Mouse (Mus musculus) mature B cell (primary cell): ENCODE measurements around the gene E2f6.

Experiments used
- in situ Hi-C: fragments of 300-500 bp; cut with MboI; formaldehyde crosslinking; loops from 2 replicates; pipeline ENCODE4 v1.14.3; 2019

Gene E2f6

DNA sequence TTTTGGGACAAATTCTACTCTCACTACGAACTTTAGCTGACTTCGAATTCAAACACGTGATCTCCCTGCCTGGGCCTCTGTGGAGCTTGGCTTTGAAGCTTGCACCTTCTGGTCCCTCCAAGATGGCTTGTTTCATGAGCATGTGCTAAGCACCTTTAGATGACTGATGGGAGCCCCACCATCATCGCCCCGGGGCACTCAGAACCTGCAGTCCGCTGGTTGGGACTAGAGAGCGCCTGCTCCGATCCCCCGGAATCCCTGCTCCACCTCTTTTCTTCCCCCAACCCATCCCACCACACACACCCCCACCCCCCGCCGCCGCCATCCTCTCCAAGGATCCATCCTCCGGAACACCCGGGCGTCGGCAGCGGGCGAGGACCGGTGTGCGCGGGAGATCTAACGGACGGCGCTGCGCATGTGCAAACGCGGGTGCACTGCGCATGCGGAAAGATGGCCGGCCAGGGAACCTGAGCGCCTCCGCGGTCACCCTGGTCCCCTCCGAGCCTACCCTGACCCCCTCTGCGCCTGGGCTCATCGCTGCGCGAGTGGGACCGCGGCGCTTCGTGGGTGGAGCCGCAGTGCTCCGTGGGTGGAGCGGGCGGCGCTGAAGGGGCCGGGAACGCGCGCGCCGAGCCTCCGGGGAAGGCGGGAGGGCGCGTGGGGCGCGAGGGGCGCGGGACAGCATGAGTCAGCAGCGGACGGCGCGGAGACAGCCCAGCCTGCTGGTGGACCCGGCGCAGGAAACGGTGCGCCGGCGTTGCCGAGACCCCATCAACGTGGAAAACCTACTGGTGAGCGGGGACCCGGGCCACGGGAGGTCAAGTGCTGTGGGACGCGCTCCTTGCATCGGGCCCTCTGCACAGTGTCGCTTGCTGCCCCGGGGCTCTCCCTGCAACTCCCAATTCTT is at the start of gene E2f6:
E2f6 (plus strand) TSS at position 439 of the 907 bp plus-strand sequence.
- in situ Hi-C loops, result no loop called here

DNA sequence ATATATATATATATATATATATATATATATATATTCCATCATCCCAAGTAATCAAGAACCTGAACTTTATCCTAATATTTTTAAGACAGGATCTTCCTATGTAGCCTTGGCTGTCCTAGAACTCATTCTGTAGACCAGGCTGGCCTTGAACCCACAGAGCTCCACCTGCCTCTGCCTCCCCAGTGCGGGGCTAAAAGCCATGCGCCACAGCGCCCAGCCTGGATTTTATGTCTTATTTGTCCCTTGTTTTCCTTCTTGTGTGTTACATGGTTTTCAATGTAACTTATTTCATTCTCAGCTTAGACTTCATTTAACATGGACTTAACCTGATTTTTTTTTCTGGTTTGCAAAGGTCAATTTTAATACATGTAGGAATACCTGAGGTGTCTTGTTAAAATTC is 49.3 kb upstream of the E2f6 start:
- in situ Hi-C loops, result no loop called here

DNA sequence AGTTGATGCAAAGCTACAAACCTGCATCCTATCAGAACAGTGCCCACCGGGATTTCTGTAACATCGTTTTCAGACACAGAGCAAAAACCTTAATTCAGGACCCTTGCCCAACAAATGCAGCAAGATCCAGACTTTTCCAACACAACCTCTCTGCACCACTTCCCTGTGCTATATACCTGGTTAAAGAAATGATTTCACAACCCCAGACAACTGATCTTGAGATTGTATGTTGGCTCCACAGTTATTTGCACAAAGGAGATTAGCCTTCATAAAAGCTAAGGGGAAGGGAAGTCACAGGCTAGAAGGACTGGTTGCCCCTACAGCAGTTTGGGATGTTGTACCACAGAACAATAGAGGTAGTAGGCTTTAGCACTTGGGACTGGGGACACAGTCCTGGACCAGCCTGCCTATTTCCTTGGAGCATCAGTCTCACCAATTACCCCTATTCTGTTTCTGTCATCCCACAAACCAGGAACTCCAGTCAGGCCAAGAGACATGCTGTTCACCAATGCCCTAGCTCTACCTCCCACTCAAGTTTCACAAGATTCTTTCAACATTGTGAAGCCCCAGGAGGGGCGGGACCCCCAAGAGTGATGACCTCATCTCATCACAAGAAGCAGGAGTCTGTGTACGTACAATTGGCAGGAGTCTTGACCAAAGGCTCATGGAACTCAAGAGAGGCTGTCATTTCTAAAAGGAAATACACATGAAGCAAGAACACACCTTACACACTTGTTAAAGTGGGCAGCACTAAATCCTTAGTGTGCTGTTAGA is 46.9 kb upstream of the E2f6 start:
- in situ Hi-C loops, result no loop called here

DNA sequence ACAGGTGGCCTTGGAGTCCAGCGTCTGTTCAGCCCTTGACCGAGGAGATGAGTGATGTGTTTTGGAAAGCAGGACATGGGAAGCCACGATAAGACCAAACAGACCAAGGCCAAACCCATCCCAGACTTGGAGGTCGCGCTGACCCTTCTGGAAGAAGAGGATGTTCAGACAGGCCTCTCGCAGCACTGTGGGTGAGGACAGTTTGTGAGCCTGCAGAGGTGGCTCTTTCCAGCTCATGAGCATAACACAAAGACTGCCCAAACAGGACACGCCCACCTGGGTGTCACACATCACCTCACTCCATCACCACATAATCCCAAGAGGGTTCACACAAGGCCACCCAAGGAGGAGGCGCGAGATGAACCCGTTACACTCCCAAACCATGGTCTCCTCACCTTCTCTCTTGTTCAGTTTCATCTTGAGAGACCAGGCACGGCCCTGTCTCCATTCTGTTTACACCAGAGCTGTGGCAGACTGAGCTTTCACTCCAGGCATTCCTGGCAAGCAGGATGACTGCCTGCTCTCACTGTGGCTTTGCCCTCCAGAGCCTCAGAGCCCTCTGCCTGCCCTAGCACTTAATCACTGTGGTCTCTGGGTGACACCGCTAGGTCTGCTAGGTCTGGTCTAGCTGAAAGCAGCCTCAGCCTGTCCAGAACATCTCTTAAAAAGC is 45.9 kb upstream of the E2f6 start:
- in situ Hi-C loops, result no loop called here

DNA sequence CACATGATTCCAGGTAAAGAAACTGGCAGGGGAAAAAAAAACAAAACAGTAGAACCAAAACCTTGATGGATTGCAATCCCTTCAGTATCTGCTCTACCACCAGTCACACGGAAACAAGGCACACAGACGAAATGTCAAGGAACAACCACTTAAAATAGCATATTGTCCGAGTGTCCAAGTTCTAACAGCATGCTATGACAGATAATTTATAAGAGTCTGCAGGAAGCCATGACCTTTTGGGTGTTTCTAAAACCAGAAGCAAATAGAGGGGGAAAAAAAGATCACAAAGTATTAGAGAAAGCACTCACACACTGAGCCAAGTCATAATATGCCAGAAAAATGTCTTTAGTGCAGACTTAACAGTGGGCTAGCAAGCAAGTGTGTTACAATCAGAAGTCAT is 42.5 kb upstream of the E2f6 start:
- in situ Hi-C loops, result no loop called here

DNA sequence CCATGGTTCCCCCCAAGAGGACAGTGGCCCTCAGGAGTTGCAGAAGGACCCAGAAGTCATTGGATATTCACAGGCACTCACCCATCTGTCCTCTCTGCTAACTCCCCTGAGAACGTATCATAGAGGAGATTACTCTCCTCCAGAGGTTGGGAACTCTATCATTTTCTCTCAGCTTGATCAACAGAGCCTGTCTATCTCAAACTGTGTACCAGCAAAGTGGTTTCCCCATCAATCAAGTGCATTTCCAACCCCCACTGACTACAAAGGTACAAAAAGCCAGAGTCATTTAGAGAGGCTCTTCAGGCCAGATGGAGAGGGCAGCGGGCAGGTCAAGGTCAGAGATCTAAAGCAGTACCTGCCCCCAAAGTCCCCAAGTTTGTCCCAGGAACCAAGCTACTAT is 42.1 kb upstream of the E2f6 start:
- in situ Hi-C loops, result no loop called here

DNA sequence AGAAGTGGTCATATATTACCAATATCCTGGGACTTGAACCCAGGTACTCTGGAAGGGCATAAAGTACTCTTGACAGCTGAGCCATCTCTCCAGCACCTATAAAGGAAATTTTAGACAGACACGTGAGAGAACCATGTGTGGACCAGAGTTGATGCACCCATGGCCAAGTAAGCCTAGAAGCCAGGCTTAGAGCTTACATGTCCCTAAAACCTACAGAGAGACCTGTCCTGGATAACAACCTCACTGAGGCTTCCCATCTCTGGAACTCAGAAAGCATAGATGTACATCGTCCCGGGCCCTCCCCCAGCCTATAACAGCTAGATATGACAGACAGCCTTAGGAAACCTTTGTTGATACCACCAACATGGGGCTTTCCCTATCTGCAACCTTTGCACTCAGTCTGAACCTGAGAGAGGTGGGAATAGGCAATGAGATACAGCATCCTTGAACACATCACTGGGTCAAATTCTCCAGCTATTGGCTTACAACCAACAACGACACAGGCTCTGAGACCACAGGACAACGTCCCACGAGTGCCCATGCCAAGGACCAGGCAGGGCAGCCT is 41.1 kb upstream of the E2f6 start:
- in situ Hi-C loops, result no loop called here

DNA sequence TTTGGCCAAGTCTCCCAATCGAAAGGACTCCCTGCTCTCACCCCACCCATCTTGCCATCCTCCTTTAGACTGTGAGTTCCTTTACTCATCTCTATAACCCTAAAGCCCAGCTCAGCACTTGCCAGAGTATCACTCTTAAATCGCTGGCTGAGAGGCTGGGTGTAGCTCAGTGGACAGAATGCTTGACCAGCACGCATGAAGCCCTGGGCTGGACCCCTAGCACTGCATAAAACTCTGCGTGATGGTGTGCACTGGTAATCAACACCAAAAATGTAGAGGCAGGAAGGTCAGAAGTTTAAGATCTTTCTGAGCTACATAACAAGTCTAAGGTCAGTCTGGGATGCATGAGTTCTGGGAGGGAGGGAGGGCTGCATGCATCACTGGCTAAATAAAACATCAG is 36.2 kb upstream of the E2f6 start:
- in situ Hi-C loops, result no loop called here

DNA sequence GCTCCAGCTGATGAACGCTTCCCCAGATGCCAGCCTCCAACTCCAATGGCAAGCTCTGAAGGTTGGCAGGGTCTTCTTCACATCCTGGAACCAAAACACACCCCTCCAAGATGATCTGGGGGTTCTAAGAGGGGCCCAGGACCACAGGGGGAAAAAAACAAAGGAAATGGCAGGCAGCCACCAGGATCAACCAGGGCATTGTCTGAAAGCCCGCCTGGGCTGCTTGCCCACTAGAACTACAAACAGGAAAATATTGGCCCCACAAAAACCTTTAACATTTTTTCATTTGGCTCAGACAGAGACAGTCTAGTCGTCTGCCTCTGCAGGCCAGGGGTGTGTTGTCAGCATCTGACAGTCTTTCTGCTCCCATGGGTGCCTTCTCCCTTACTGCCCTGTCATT is 35.4 kb upstream of the E2f6 start:
- in situ Hi-C loops, result no loop called here

DNA sequence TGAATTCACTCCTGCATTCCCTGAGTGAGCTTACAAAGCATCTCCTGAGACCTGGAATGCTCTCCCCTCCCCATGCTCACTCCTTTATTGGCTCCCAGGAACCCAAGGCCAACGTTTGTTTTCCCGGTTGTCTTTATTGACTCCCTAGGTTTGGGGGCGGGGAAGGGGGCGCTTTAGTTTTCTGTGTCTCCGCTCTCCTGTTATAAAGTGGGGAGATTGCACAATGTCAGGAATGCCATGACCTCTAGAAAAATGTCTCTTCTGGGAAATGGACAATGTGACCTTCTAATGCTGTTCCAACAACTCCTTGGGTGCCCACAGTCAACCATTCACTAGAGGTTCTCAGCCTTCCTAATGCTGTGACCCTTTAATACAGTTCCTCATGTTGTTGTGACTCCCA is 32.2 kb upstream of the E2f6 start:
- in situ Hi-C loops, result no loop called here

DNA sequence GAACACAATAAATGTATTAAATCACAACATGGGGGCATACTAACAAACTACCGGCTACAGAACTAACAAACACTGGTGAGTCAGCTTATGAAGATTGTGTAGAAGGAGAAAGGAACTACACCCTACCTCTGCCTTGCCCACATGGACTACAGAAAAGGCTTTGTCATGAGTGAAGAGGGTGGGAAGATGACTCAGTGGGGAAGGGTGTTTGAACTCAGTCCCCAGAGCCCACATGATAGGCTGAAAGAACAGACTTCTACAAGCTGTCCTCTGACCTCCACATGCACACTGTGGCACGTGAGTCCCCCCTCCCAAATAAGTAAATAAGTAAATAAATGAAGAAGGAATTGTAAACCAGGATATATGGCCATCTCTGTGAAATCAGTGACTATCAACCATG is 31.6 kb upstream of the E2f6 start:
- in situ Hi-C loops, result no loop called here

DNA sequence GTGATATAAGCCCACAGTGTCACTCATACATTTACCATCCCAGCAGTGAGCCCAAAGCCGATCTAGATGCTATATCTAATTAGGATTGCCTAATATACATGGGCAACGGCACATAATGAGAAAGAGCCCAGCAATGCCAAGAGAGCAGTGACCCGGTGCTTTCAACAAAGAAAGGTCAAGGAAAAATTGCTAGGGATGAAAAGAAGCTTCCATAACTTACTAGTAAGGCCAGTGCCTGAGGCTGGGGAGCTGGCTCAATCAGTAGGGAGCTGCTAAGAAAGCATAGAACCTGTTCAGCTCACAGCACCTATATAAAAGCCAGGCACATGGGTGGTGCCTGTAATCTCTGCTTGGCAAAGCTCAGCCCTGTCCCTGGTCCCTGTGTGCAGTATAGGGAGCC is 30.4 kb upstream of the E2f6 start:
- in situ Hi-C loops, result no loop called here

DNA sequence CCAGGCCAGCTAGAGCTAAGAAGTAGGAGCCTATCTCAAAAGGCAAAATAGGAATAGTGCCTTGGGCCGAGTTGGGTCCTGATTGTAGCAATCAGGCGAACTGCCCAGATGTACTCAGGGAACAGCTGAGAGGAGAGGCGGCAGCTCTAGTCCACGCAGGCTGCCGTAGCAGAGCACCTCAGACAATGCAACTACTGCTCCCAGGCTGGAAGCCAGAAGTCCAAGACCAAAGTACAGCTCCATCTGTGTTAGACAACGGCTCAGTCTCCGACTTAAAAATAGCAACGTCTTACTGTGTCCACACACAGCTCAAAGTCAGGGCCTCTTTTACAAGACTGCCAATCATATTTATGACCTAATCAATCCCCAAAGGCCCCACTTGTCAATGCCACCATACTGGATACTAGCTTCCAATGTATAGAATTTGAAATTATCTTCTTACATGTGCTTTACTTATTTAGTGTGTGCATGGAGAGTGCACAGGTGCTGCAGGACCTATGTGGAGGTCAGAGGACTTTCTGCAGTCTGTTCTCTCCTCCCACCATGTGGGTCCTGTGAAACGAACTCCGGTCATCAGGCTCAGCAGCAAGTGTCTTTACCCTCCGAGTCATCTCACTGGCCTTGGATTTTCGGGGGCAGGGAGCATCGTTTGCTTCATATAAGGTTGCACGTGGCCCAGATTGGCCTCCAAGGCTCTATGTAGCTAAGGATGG is 29.6 kb upstream of the E2f6 start:
- in situ Hi-C loops, result no loop called here

DNA sequence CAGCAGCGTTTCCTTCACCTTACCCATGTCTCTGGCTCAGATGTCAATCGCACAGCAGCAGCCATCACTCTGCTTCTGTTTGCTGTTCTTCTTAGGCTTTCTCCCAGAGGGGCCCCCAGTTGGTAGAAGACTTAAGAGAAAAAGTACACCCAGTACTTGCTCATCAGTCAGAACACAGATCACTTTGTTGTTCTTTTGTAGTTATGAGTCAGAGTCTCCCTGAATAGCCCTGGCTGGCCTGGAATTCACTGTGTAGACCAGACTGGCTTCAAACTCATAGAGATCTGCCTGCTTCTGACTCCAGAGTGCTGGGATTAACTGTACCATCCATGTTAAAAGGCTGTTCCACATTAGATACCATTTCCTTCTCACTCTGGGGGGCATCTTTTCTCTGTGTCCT is 22.2 kb upstream of the E2f6 start:
- in situ Hi-C loops, result no loop called here

DNA sequence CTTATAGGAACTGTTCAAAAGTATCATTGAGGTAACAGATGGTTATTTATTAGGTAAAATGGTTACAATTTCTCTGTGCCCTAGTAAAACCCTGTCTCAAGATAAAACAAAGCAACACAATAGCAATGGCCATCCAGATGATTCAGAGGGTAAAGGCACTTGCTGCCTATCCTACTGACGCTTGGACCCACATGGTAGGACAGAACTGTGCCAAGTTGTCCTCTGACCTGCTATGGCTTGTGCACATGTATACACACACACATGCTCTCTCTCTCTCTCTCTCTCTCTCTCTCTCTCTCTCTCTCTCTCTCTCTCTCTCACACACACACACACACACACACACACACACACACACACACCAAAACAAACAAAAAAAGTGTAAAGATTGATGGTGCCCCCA is 21.6 kb upstream of the E2f6 start:
- in situ Hi-C loops, result no loop called here

DNA sequence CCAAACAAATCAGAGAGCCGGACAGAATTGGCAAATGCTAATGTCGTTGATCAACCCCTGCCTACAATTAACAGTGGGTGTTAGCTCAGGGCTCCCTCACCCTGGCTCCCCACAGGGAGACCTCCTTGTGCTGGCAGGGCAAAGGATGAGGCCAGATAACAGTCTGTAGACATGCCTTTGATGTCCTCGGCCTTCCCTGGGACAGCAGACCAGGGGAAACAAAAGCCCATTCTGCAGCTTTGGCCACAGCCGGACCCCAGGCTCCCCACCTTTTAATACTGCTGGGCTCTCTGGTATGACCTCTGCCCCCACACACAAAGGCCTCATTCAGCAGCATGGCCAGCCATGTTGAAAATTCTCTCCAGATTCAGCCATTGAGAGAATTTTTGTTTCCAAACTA is 21.0 kb upstream of the E2f6 start:
- in situ Hi-C loops, result no loop called here

DNA sequence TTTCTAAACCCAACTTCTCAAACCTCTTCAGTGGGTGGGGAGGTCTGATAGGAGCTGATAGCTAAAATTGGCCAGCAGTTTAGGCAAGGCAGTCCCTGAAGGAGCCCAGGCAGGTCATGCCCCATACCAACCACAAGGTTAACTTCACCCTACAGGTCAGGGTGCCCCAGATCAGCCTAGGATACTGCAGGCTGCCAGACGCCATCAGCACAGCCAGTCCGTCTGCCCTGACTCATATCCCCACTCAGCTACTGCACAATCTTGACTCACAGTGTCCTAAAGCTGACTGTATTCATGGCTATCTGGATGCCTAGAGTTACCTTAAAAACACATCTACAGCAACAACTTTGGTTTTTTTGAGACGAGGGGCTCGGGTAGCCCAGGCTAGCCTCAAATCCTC is 20.3 kb upstream of the E2f6 start:
- in situ Hi-C loops, result no loop called here

DNA sequence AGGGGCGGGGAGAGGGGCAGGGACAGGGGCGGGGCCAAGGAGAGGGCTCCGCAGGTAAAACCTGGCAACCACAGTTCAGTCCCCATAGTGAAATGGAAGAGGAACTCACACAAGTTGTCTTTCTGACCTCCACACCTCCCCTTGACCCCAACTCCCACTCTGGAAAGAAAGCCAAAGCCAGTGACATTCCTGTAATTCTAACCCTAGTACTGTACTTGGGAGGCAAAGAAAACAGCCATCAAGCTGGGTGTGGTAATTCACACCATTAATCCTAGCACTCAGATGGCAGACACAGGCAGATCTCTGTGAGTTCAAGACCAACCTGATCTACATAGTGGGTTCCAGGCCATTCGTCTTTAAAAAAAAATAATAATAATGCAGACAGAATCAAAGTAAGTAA is 17.4 kb upstream of the E2f6 start:
- in situ Hi-C loops, result no loop called here

DNA sequence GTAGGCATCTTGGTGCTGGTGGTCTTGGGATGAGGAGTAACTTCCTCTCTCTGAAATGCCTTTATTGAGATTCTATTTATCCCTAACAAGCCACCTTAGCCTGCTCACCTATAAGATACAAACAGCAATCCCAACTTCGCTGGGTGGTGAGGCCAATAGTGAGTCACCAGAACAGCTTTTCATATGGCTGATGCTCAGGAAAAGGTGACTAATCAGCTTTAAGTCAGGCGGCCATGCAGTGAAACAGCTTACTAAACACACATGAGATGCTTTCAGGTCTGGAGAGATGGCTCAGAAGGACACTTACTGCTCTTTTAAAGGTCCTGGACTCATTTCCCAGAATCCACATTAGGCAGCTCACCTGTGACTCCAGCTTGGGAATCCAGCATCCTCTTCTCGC is 15.0 kb upstream of the E2f6 start:
- in situ Hi-C loops, result no loop called here

DNA sequence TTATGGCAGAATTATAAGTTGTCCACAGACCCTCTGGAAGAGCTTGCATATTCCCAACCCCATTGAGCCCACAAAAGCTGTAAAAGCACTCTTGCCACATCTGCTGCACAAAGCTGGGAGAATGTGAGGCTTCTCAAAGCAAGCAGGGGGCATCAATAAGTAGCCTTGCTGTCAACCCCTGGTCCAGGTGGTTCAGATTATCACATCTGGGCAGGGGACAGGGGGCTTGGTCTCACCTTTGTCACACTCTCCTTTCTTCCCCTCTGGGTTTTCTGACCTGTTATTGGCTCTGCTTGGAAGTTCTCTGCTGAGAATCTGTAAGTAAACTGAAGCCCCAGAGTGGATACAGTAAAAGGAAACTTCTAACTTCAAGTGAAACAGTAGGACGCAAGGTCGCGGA is 11.9 kb upstream of the E2f6 start:
- in situ Hi-C loops, result no loop called here

DNA sequence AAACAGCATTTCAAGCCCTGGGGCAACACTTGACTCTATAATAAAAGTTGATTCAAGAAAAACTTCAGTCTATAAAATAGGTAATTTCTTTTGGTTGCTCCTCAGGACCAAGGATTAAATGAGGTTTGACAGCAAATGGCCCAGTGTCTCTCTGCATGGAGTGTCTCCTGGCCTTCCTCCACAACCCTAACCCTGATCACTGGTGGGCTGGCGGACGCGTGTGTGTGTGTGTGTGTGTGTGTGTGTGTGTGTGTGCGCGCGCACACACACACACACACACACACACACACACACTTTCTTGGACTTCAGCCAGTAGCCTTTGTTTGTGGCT is 10.9 kb upstream of the E2f6 start:
- in situ Hi-C loops, result no loop called here
